Mouse (Mus musculus) ovary, postnatal 10 days (tissue): ENCODE results near the gene Timm8b.
A peak's percentile ranks its signal among the peaks of the same experiment; 100 is the strongest.

Source experiments
- DNase-seq: peaks from one replicate; pipeline ENCODE4 v3.0.0; 2022; ENCODE audit warnings: low spot score

Gene Timm8b

DNA sequence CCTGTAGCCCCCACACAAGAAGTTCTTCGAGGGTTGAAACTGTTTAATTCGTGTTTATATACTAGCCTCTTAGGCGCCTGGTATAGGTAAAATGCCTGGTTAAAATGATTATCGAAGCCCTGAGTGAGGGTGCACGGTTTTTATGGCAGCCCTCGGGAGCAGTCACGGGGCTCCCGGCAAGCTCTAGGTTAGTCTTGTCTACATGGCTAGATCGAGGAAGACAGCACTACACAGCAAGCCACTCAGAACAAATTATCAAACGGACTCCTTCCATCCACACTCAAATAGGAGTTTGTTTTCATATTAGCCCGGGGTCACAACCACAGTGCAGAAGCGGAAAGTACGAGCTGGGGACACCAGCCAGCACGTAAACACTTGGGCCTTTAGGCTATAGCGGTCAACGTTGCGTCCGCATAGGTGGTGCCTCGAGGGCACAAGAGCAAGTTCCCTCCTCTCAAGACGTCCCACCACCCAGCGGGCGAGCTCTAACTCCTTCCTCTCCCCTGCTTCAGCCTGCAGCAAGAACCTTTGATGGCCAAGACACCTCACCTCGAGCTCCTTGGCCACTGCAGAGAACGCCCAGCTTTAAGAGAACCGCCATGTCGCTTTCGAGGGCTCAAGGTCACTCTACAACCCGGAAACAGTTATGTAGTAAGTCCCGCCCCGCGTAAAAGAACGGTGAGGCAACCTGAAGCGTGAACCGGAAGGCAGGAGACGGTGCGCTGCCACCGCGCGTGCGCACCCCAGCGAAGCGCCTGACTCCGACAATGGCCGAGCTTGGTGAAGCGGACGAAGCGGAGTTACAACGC, at the start of gene Timm8b, which contains the start of gene Sdhd:
Timm8b (plus strand) TSS at position 722 of the 809 bp plus-strand sequence.
Sdhd (minus strand) TSS at position 624 of the 809 bp plus-strand sequence.
- peak; percentile 79 for DNase-seq

- DNase-seq, result no peak
Measured at GRCm38 (mm10) chr9:50554241-50555093, 49.2 kb upstream of the Timm8b start, which contains the start of gene Il18. Gene Il18, plus strand, starts transcription at chr9:50554827.

- DNase-seq, result no peak
Measured at GRCm38 (mm10) chr9:50555094-50555446, 48.6 kb upstream of the Timm8b start, which contains the start of gene Bco2. Gene Bco2, minus strand, starts transcription at chr9:50555181.

DNA sequence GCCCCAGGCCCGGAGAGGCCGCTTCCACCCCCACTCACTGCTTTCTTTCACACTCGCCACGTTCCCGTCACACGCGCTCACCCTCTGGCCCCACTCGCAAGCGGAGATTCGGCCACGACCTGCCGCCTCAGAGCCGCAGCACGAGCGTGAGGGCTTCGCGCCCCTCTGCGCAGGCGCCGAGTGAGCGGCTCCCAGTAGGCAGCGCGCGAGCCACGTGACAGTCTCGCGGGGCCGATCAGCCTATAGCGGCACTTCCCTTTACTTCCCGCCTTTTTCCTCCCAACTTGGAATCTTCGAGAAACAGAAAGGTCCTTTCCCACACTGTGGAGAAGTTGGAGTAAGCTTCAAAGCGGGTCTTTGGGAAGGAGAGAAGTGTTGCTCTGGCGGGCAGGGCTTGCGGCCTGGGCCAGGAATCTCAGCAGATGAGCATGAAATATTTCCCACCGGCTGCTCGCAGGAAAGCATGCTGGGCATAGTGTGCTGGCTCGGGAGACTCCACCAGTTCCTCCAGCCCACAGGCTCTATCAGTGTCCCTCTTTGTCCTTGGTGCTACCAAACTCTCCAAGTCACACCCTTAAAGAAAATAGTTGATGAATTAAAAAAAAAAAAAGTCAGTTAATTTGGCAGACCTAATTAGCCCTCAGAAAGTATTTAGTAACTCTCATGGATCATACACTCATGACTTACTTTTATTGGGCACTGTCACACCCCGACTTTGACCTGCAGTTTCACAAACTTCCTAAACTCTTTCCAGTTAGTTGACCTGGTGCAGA, 42.4 kb upstream of the Timm8b start, which contains the start of gene Tex12:
Tex12 (minus strand) TSS at position 181 of the 773 bp plus-strand sequence.
- DNase-seq, result no peak

DNA sequence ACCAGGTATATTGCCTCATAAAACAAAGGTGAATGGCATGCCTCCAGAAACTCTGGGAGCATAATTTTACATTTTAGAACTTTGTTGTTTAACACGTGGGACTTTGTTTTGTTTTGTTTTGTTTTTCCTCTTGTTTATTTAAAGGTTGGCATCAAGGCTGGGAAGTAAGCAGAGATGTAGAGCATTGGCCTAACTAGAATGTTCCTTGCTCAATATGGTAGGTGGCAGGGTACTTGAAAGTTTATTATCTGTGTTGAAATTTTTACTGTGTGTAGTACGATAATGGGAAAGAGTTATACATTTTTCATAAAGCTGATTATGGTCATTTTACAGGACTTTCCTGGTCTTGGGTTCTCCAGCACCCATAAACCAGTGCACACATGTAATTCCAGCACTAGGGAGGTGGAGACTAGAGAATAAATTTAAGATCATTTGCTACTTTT, 41.8 kb upstream of the Timm8b start:
- DNase-seq, result no peak

GRCm38 (mm10) chr9:50565173-50565572, 38.5 kb upstream of the Timm8b start:
- DNase-seq, result no peak

GRCm38 (mm10) chr9:50565940-50566339, 37.8 kb upstream of the Timm8b start:
- DNase-seq, result no peak

- DNase-seq, result no peak
Measured at GRCm38 (mm10) chr9:50567372-50567771, 36.3 kb upstream of the Timm8b start.

- no peak for DNase-seq
Measured at GRCm38 (mm10) chr9:50567881-50568280, 35.8 kb upstream of the Timm8b start.

DNA sequence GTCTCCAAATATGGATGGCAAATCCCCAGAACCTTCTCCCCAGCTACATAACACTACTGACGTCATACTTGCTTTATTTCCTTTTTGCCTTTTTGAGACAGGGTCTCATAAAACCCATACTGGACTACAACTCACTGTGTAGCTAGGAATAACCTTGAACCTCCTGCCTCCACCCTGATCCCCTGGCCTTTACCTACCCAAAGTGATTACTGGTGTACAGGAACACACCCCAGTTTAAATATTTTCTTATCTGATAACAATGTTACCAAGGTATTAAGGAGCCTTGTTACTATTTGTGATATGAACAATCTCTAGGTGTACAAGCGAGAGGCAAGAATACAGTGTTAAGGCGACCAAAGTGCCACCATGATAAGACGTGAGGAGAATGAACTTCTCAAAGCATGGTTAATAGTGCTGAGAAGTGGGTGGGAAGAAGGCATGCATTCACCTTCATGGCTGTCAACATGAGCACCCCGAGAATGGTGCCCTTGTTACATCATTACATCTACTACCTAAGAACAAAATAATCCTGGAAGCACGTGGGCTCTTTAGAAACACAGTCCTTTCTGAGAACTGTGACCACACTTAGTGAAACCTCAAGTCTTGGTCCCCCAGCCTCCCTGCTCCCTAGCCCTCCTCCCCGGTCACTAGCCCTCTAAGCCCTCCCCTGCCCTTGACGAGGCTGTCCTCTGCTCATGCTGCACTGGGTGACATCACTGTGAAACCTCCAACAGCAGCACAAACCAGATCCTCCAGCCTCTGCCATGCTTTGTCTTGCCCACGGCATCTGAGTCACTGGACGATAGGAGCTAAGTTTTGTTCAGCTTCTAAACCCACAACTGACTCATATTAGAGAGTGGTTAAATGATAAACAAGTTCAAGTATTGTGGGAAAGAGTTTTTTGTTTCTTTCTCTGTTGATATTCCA, 33.8 kb upstream of the Timm8b start:
- DNase-seq, result no peak

- no peak for DNase-seq
Measured at GRCm38 (mm10) chr9:50580370-50580769, 23.3 kb upstream of the Timm8b start.

DNA sequence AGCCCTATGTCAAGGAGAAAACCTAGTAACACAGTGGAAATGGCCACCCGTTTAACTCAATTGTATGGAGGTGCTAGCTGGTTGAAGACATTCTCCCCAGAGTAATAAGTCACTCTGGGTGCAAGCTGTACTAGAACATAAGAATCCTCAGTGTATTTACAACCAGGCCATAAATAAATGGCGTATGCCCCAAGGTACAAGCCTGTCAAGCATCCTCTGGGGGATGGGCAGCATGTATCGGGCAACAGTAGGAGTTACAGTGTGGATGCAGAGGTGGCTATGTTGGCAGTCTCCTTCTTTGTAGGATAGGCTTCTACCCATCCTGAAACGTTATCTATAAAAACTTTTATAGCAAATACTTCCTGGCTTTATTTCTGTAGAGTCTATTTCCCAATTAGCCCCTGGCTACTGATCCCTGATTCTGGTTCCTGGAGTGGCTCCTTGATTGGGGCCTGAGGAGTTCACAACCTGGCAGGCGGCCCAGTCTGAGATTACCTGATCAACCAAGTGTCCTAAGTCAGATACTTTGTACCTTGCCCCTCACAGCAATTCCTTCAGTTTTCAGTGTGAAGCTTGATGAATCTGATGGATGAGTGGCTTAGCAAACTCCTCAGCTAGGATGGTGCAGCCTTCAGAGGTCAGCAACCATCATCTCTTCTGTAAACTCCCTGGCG, 18.4 kb upstream of the Timm8b start:
- no peak for DNase-seq

- no peak for DNase-seq
Measured at GRCm38 (mm10) chr9:50586955-50587354, 16.8 kb upstream of the Timm8b start.

GRCm38 (mm10) chr9:50590856-50591518, 12.7 kb upstream of the Timm8b start:
- DNase-seq, result no peak

GRCm38 (mm10) chr9:50592955-50593354, 10.8 kb upstream of the Timm8b start:
- DNase-seq, result no peak

DNA sequence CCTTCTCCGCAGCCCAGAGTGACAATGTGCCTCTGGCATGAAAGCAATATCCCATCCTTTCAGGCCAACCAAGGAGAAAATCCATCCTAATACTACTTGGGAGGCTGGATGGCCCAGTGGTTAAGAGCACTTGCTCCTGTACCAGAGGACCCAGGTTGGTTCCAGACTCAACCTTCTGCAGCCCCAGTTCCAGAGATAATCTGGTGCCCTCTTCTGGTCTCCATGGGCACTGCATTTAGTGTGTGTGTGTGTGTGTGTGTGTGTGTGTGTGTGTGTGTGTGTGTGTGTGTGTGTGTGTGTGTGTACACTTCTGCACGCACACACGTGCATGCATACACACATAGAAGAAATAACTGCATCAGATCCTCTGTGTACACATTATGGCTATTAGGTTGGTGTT, 10.2 kb upstream of the Timm8b start:
- no peak for DNase-seq

DNA sequence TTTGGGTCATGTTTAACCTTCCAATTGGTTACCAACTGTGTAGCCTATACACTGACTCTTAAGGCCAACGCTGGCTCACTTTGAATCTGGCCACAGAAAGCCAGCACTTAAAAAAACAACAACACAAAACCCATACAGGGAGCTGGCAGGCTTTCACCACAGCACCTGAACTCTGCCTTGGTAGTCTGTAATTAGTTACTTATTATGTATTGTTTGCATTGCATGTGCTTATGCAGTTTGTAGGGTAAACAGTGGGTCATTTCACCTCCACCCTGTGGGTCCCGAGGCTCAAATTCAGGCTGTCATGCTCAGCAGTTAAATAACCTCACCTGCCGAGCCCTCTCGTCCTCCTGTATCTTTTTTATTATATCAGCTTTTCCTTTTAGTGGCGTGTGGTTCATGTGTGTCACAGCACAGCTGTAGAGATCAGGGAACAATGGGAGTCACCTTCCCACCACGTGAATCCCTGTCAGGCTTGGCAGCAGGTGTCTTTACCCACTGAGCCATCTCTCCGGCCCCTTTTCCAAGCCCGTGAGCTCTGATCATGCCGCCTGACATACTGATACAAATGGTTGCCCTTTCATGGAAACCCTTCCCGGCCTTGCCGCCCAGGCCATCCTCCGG, 8.8 kb upstream of the Timm8b start:
- no peak for DNase-seq

DNA sequence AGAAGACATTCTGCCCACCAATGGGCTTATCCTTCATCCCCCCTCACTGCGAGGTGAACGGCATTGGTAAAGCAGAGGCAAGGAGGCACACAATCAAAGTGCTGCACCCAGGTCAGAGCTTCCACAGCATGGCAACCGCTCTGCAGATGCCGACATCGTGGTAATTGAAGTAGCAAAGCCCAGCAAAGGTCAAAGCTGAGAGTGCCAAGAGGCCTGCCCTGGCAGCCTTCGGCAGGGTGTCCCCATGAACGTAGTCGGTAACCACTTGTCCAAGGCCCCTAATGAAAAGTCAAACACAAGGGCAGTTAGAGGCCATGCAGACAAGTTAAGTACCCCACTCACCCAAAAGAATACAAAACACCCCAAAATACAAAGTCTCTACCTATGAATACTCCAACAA, 6.7 kb upstream of the Timm8b start:
- no peak for DNase-seq

DNA sequence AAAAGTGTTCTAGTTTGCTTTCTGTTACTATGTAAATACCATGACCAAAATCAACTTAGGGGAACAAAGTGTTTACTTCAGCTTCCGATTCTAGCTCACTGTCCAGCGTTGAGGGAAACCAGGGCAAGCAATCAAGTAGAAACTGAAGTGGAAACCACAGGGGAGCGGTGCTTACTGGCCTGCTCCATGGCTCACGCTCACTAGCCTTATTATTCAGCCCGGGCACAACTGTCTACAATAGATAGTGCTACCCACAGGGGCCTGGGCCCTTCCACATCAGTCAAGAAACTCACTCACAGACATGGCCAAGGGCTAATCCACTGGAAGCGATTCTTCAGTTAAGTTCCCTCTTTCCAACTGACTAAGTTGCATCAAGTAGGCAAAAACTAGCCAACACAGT, 2.2 kb upstream of the Timm8b start:
- DNase-seq, result no peak
